Mouse (Mus musculus) stomach, embryonic 14.5 days (tissue): ENCODE data around the gene Mtap. TPM values are rescaled to one million over a fixed set of nuclear protein-coding genes. Genes with fewer than 3 reads are reported as not detected.

Source experiments
- ATAC-seq: fragments of 200-750 bp; cut with Nextera tagmentation; 2 replicates; pipeline ENCODE4 v1.8.0; 2017; ENCODE audit warnings: low read depth, moderate TSS enrichment; ENCODE audit not compliant: insufficient number of reproducible peaks, insufficient read depth, low FRiP score
- H3K27ac ChIP-seq: fragments of 300-500 bp; sonication (generic); 2 replicates; pipeline ENCODE4 v1.5.1; 2014; ENCODE audit warnings: mild to moderate bottlenecking, low read length, moderate library complexity, mixed read lengths
- H3K27me3 ChIP-seq: fragments of 300-500 bp; sonication (generic); 2 replicates; pipeline ENCODE4 v1.6.1; 2014; ENCODE audit warnings: low read length, control low read depth, mixed read lengths; ENCODE audit not compliant: control insufficient read depth, insufficient read depth
- H3K36me3 ChIP-seq: fragments of 300-500 bp; sonication (generic); 2 replicates; pipeline ENCODE4 v1.6.1; 2014; ENCODE audit warnings: mild to moderate bottlenecking, control low read depth, low read length, moderate library complexity, mixed read lengths; ENCODE audit not compliant: control insufficient read depth, insufficient read depth
- H3K4me1 ChIP-seq: fragments of 300-500 bp; sonication (generic); 2 replicates; pipeline ENCODE4 v1.6.1; 2014; ENCODE audit warnings: low read length, control low read depth, mixed read lengths; ENCODE audit not compliant: control insufficient read depth, insufficient read depth
- H3K4me2 ChIP-seq: fragments of 300-500 bp; sonication (generic); replicated peaks from 2 replicates; pipeline ENCODE4 v1.6.1; 2014; ENCODE audit warnings: low read depth, low read length, control low read depth
- H3K4me3 ChIP-seq: fragments of 300-500 bp; sonication (generic); 2 replicates; pipeline ENCODE4 v1.5.1; 2014; ENCODE audit warnings: low read depth, low read length, control low read depth
- H3K9ac ChIP-seq: fragments of 300-500 bp; sonication (generic); replicated peaks from 2 replicates; pipeline ENCODE4 v1.6.1; 2014; ENCODE audit warnings: low read depth, mild to moderate bottlenecking, control low read depth, low read length, moderate library complexity, mixed read lengths
- H3K9me3 ChIP-seq: fragments of 300-500 bp; sonication (generic); 2 replicates; pipeline ENCODE4 v1.6.1; 2016; ENCODE audit warnings: low read depth, low read length, control low read depth; ENCODE audit not compliant: control insufficient read depth
- WGBS: fragments of 180-500 bp; shearing (Covaris S2); extraction: QIAGEN DNeasy Blood & Tissue Kit; methylation state at CpG from one replicate; pipeline ENCODE4 v1.1.7; 2014; 5-methylcytosine and 5-hydroxymethylcytosine counted together
- polyA plus RNA-seq: library from polyadenylated mRNA; unstranded; fragments of >200 nt; fragmentation: Nextera tagmentation; extraction: Ambion mirVana; gene quantifications from 2 replicates; pipeline ENCODE4 v1.2.1, GENCODE M21; 2014

Gene Mtap
- polyA plus RNA-seq, 1 experiment from 2014 or later: 73.0 TPM

GRCm38 (mm10) chr4:89170931-89171330 is 34.0 kb downstream of the Mtap start:
- no peak overlapping the region for H3K4me3 ChIP-seq
- no peak for ATAC-seq
- no peak overlapping the region for H3K9ac ChIP-seq
- H3K27me3 ChIP-seq: no peaks in the 10 kb centered on the region
- WGBS: 95% methylated on average over 6 of the region's 6 CpGs
- no peaks in the 10 kb centered on the region for H3K4me1 ChIP-seq
- H3K9me3 ChIP-seq: no peaks in the 10 kb centered on the region
- no peak overlapping the region for H3K4me2 ChIP-seq
- peaks cover 29% of the 10 kb centered on the region for H3K36me3 ChIP-seq
- no peak overlapping the region for H3K27ac ChIP-seq

DNA sequence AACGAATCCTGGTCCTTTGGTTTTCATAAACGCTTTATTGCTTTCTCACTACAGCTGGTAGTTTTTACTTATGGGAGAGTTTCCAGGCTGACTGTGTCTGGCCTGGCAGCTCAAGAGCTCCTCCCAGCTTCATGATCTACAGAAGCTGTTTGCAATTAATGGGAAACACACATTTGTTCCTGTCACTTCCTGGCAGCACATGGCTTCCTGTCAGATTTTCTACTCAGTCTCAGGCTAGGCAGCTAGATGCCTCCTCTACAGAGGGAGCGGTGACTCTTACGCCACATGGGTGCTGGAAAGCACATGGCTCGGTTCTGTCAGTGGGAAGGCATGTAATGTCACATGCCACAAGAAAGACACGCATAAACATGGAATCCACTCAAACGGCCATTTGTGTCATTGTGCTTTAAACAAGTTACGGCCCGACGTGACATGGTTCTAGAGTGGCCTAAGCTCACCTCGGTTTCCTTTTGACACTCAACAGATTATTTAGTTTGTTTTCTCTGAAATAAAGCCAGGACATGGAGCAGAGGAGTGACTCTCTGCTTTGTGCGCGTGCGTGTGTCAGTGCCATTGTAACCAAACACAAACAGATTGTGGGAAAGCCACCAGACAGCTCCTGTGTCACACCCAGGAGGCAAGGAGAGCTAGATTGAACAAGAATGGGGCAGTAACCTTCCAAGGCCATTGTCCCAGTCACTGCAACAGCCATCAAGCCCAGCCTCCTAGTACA is 36.1 kb downstream of the Mtap start:
- H3K36me3 ChIP-seq: peaks cover 34% of the 10 kb centered on the region
- 91% methylated on average over 14 of the region's 14 CpGs for WGBS
- no peak overlapping the region for H3K4me3 ChIP-seq
- no peaks in the 10 kb centered on the region for H3K27me3 ChIP-seq
- H3K9me3 ChIP-seq: no peaks in the 10 kb centered on the region
- no peak for ATAC-seq
- H3K4me2 ChIP-seq: no peak overlapping the region
- H3K4me1 ChIP-seq: no peaks in the 10 kb centered on the region
- H3K27ac ChIP-seq: no peak overlapping the region
- H3K9ac ChIP-seq: no peak overlapping the region

DNA sequence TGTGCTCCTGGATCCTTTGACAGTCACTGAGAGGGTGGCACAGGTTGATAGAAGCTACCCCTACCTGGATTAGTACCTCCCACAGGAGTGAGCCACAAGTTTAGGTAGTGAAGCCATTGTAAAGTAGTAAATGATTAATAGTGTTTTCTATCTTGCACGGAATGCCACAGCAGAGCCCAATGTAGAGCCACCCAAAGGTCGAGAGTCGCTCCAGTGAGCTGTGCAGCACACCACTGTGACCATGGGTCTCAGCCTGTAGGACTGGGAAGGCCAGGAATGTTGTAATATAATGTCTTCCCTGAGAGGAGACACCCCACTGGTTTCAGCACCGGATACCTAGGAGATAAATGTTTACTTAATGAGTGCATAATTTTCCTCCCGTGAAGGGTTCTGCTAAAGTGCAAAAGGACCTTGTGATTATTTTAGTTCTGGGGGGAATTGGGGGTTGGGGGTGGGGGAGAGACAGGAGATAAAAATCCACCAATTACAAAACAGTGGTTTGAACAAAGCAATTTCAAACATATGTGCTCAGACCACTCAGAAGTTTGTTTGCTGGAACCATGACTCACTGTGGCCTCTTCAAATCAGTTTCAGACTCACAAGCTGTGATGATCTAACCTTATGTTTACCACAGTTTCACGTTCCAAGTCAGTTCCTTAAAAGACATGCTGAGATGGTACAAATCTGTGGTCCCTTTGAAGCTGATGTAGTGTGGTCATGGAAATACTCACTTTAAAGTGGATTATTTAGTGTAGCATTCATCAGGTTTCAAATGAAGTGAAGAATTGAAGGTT is 40.8 kb downstream of the Mtap start:
- no peaks in the 10 kb centered on the region for H3K27me3 ChIP-seq
- ATAC-seq: no peak
- no peak overlapping the region for H3K27ac ChIP-seq
- no peak overlapping the region for H3K4me2 ChIP-seq
- 64% methylated on average over 6 of the region's 6 CpGs for WGBS
- H3K36me3 ChIP-seq: peaks cover 47% of the 10 kb centered on the region
- H3K4me3 ChIP-seq: no peak overlapping the region
- no peak overlapping the region for H3K9ac ChIP-seq
- H3K4me1 ChIP-seq: no peaks in the 10 kb centered on the region
- no peaks in the 10 kb centered on the region; the same call in 1 of the 2 replicates for H3K9me3 ChIP-seq

DNA sequence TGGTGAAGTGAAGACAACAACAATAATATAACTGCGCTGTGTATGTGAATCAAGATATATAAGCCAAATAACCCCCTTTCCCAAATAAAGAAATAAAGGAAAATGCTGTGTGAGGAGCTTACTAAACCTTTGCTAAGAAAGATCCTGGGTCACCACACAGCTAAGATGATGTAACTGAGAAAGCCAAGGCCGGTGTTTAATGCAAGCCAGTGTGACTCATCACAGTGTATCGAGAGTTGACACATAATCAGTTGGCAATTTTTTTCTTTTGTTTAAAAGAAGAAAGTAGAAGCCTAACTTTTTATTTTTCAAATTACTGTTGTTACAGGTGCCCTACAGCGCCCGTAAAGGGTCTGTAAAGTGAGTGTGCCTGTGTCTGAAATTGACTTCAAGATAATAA is 43.2 kb downstream of the Mtap start:
- no peak overlapping the region for H3K9ac ChIP-seq
- H3K4me3 ChIP-seq: no peak overlapping the region
- no peaks in the 10 kb centered on the region for H3K27me3 ChIP-seq
- H3K9me3 ChIP-seq: no peaks in the 10 kb centered on the region; the same call in 1 of the 2 replicates
- ATAC-seq: no peak
- H3K27ac ChIP-seq: no peak overlapping the region
- no peaks in the 10 kb centered on the region for H3K4me1 ChIP-seq
- WGBS: 96% methylated on average over 5 of the region's 5 CpGs
- H3K4me2 ChIP-seq: no peak overlapping the region
- H3K36me3 ChIP-seq: peaks cover 31% of the 10 kb centered on the region

DNA sequence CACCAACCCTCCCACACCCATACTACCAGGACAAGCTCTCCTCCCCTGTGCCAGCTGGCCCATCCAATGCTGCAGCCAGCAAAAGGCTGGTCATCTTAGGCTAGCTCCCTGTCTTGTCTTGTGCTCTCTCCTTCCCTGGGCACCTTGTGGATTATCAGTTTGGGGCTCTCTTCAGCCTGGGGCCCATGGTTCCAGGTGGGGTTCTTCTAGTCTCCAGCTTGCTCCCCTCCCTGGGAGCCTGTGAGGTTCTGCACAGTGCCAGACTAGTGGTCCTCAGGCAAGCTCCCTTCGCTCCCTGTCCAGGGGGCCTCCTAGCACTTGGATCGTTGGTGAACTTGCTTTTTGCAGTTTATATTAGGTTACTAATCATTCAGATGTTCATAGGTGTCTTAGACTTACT is 44.7 kb downstream of the Mtap start:
- Histone ChIP-seq H3K4me3 (no peak overlapping the region), H3K27me3 (no peaks in the 10 kb centered on the region), H3K4me2 (no peak overlapping the region), H3K27ac (no peak overlapping the region), H3K36me3 (peaks cover 29% of the 10 kb centered on the region), H3K9me3 (no peaks in the 10 kb centered on the region; the same call in 1 of the 2 replicates), H3K4me1 (no peaks in the 10 kb centered on the region), H3K9ac (no peak overlapping the region)
- ATAC-seq: no peak
- WGBS: 91% methylated on average over 2 of the region's 2 CpGs

DNA sequence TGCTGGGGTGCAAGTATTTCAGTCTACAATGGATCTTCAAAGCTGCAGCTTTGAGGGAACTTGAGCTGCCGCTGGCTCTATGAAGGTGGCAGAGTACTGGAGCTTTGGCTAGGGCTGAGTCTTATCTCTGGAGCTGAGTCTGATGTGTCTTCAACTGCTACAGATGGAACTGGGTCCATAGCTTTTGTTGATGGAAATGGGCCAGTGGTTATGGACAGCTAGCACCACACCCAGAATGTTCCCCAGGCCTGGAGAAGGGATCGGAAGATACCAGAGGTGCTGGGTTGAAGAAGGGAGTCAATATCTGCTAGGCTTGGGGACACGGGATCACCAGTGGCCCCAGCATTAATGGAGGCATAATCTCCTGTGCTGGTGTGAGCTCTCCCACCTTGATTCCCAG is 45.6 kb downstream of the Mtap start:
- peaks cover 23% of the 10 kb centered on the region for H3K36me3 ChIP-seq
- no peak overlapping the region for H3K27ac ChIP-seq
- no peak for ATAC-seq
- H3K9ac ChIP-seq: no peak overlapping the region
- no peak overlapping the region for H3K4me3 ChIP-seq
- H3K9me3 ChIP-seq: no peaks in the 10 kb centered on the region; the same call in 1 of the 2 replicates
- no peaks in the 10 kb centered on the region for H3K4me1 ChIP-seq
- WGBS: 88% methylated on average over 3 of the region's 3 CpGs
- H3K4me2 ChIP-seq: no peak overlapping the region
- H3K27me3 ChIP-seq: no peaks in the 10 kb centered on the region

- no peak for ATAC-seq
- Histone ChIP-seq H3K4me2 (no peak overlapping the region), H3K27ac (no peak overlapping the region), H3K36me3 (no peaks in the 10 kb centered on the region), H3K4me1 (no peaks in the 10 kb centered on the region), H3K9ac (no peak overlapping the region), H3K4me3 (no peak overlapping the region), H3K27me3 (no peaks in the 10 kb centered on the region), H3K9me3 (no peaks in the 10 kb centered on the region)
- 77% methylated on average over 4 of the region's 4 CpGs for WGBS
These were observed 58.6 kb downstream of the Mtap start for GRCm38 (mm10) chr4:89195481-89195880.

DNA sequence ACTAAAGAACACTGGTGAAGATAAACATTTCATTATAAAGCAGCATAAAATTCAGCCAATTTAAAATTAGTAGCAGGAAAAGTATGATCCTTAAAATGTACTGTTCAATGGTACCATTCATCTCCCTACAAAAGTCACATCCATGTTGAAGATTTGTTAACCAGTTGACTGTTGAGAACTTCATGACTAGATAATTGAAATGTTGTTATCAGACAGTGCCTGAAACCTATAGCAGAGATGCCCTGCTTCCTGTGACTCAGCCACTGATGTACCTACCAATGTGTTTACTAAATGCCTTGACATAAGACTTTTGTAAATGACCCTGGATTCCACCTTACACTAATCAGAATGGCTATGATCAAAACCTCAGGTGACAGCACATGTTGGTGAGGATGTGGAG is 60.2 kb downstream of the Mtap start:
- Histone ChIP-seq H3K36me3 (no peaks in the 10 kb centered on the region), H3K27ac (no peak overlapping the region), H3K4me2 (no peak overlapping the region), H3K9ac (no peak overlapping the region), H3K9me3 (no peaks in the 10 kb centered on the region), H3K4me3 (no peak overlapping the region), H3K27me3 (no peaks in the 10 kb centered on the region), H3K4me1 (no peaks in the 10 kb centered on the region)
- ATAC-seq: no peak
